Mouse (Mus musculus): ENCODE measurements around the gene Ngb.

Ngb gene

GRCm38 (mm10) chr12:87091916-87092315, 10.4 kb downstream of the Ngb start:
- no peak for DNase-seq

GRCm38 (mm10) chr12:87089701-87090100, 12.6 kb downstream of the Ngb start:
- DNase-seq: no peak

- DNase-seq: no peak
Observed at GRCm38 (mm10) chr12:87089255-87089654, 13.1 kb downstream of the Ngb start.

- DNase-seq: peak in 1 of 2 experiments; percentile 60
Observed at GRCm38 (mm10) chr12:87088331-87088730, 14.0 kb downstream of the Ngb start.

- DNase-seq: no peak
Observed at GRCm38 (mm10) chr12:87087236-87087635, 15.1 kb downstream of the Ngb start.

DNA sequence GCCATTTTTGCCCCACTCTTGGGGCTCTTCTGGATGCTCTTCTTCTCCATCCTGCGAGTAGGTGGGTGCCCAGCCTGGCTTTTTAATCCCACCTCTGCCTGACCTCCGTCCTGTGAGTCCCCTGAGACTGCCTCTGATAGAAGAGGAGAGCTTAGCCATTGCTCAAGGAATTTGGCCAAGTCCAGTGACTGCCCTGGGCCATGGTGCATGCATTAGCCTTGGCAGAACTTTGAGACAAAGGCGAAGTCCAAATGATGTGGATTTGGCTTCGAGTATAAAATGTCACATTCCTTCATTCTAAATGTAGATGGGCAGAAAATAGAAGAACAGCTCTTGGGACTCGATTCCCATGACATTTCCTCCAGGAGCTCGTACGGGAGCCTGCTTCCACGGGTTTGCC, 19.5 kb downstream of the Ngb start:
- DNase-seq: no peak

GRCm38 (mm10) chr12:87076610-87077009, 25.7 kb downstream of the Ngb start:
- DNase-seq: no peak

GRCm38 (mm10) chr12:87070520-87070919, 31.8 kb downstream of the Ngb start:
- no peak for DNase-seq

- peak; percentile 52 to 57 for DNase-seq
Observed at GRCm38 (mm10) chr12:87066429-87066828, 35.9 kb downstream of the Ngb start.

DNA sequence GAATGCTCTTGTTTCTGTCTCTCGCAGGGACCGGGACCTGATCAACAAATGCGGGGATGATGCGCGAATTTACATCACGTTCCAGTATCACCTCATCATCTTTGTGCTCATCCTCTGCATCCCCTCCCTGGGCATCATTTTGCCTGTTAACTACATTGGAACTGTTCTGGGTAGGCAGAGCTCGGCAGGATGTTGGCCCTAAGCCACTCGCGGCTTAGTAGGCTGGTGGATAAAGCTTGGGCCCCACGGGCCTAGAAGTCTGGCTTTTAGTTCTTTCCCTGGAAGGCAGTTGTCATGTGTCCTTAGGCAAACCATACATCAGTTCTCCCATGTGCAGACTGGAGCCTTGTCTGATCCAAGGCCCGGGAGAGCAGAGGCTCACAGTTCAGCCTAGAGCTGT, 36.9 kb downstream of the Ngb start:
- peak; percentile 76 to 85 for DNase-seq

DNA sequence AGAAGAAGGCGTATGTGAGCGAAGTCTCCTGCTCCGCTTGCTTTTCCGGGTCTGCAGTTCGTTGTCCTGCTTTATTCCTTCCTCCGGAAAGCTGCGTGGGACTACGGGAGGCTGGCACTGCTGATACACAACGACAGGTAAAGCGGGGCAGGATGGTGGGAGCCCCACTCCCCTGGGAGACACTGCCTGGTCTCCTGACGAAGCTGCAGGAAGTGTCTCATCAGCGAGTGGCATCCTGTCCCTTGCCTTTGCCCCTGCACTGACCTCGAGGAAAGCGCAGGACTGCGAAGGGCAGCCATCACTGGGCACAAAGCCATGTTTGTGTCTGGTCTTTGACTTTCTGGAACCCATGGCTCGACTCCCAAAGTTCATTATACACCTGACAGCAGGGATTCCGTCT, 45.3 kb downstream of the Ngb start:
- no peak for DNase-seq

DNA sequence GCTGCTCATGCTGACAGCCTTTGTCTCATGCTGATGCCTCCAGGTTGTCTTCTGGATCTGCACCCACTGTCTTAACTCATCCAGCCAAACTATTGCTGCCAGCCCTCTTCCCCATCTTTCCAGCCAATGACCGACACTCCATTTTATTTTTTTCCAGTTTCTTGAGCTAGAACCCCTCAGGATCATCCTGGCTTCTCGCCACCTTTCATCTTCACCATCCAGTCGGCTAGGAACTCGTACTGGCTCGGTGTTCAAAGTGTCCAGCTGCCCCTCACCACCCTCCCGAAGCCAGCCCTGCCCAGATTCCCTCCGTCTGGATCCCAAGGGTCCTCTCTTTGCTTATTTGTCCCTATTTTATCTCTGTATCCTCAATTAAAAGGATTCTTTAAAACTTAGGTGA, 47.5 kb downstream of the Ngb start:
- DNase-seq: peak; percentile 55 to 57

GRCm38 (mm10) chr12:87052661-87053321, 49.5 kb downstream of the Ngb start:
- peak; percentile 98 to 99 for DNase-seq

GRCm38 (mm10) chr12:87047536-87047935, 54.8 kb downstream of the Ngb start:
- DNase-seq: no peak
